Mouse (Mus musculus) kidney, postnatal 10 days (tissue): Measurements from ENCODE around the gene H2-Q7.
"Not testable (repeated sequence)": the region's sequence is repeated elsewhere in the genome, so short reads cannot be mapped to it uniquely, and the experiment has no call there.

ENCODE experiments used
- DNase-seq: peaks from one replicate; pipeline ENCODE4 v3.0.0; 2021; ENCODE audit warnings: mixed read lengths

The H2-Q7 gene

GRCm38 (mm10) chr17:35437386-35437936 is 1.5 kb upstream of the H2-Q7 start:
- DNase-seq, result not testable (repeated sequence)

DNA sequence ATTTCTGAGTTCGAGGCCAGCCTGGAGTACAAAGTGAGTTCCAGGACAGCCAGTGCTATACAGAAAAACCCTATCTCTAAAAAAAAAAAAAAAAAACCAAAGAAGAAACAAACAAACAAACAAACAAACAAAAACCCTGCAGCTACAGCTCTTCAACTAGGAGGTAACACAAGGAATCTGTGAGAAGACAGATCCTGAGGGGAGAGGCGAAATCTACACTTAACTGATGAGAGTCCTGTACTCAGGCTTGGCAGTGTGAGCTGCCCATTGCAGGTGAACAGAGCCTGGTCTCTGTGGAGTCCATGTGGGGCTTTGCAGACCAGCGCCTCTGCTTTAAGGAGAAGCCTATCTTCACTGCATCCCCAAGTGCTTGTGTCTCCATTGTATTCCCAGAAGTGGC is 560 bp upstream of the H2-Q7 start:
- DNase-seq, result not testable (repeated sequence)

- DNase-seq, result peak; percentile 37
Measured at GRCm38 (mm10) chr17:35439295-35439747, 366 bp downstream of the H2-Q7 start.

GRCm38 (mm10) chr17:35439925-35440645 is 1.1 kb downstream of the H2-Q7 start:
- DNase-seq, result not testable (repeated sequence)

DNA sequence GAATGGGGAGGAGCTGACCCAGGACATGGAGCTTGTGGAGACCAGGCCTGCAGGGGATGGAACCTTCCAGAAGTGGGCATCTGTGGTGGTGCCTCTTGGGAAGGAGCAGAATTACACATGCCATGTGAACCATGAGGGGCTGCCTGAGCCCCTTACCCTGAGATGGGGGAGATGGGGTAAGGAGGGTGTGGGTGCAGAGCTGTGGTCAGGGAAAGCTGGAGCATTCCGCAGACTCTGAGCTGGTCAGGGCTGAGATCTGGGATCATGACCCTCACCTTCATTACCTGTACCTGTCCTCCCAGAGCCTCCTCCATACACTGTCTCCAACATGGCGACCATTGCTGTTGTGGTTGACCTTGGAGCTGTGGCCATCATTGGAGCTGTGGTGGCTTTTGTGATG is 3.4 kb downstream of the H2-Q7 start:
- DNase-seq, result not testable (repeated sequence)

DNA sequence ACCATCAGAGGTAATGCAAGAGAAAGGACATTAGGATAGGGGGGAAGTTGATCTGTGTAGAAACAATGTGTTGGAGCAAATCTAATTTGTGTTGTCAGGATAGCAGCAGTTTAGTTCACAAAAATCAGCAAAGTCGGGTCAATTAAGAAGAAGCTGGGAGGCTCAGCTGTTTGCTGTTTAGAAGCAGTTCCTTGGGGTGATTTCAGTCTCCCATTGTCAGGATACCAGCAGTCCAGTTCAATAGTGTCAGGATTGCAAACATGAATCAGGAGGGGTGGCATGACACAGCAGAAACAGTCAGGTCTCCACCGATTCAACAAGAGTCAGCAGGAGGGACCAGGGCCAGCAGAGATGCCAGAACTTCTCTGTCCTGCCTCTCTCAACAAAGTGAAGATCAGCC is 5.6 kb downstream of the H2-Q7 start:
- not testable (repeated sequence) for DNase-seq

DNA sequence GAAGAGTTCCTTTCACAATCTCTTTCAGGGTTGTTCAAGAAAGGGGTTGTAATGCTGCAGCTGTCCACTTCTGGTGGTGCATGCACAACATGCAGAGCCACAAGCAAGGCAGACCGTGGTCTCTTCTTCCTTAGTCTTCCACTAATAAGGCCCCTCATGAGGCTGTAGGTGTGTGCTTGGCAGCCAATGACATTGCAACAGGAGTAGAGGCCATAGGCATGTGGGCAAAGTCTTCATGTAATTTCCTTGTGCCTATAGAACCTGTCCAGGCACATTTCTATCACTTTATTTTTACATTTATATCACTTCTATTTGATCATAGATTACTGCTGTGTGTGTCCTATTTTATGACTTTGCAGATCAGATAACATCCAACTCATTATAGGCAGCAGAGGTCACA is 19.3 kb downstream of the H2-Q7 start:
- DNase-seq, result not testable (repeated sequence)

DNA sequence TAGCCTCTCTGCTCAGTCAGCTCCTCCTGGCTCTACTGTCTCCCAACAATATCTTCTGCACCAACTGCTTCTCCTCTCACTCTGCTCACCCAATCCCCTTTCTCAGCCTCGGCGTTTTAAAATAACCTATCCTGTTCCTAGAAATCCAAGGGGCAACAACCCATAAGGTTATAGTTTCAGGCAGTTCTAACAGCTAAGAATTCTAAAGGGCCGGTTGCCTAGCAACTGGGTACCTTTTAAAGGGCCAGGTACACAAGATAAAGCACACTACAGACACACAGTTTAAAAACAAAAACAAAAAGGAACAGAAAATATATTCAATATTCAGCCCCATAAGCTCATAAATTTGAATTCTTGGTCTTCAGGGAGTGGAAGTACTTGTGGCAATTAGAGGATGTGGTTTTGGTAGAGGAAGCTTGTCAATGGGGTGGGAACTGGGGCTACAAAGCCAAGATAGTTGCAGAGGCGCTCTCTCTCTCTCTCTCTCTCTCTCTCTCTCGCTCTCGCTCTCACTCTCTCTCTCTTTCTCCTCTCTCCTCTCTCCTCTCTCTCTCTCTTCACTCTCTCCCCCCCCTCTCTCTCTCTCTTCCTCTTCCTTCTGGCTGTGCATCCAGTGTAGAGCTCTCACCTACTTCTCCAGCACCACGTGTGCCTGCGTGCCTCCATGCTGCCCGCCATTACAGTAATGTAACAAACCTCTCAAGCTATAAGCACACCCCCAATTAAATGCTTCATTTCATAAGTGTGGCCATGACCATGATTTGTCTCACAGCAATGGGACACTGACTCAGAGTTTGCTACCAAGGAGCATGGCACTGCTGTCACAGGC is 21.8 kb downstream of the H2-Q7 start:
- not testable (repeated sequence) for DNase-seq

- DNase-seq, result peak; percentile 40
Measured at GRCm38 (mm10) chr17:35465651-35466050, 26.7 kb downstream of the H2-Q7 start.

DNA sequence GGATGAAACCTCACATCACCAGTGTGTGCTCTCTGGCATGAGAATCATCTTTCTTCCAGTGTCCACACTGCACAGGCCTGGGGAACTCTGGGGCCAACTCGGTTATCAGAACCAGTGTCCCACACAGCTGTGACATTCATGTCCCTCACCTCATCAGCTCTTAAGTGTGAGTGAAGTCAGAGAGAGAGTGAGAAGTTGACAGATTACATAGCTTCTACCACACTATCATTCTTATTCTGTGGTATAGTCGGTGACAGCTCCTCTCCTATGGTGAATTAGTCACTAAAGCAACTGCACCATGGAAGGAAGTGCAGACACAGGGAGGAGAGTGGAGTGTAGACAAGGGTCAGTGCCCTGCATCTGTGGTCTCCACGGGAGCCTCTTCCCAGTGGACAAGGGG is 30.0 kb downstream of the H2-Q7 start:
- not testable (repeated sequence) for DNase-seq

DNA sequence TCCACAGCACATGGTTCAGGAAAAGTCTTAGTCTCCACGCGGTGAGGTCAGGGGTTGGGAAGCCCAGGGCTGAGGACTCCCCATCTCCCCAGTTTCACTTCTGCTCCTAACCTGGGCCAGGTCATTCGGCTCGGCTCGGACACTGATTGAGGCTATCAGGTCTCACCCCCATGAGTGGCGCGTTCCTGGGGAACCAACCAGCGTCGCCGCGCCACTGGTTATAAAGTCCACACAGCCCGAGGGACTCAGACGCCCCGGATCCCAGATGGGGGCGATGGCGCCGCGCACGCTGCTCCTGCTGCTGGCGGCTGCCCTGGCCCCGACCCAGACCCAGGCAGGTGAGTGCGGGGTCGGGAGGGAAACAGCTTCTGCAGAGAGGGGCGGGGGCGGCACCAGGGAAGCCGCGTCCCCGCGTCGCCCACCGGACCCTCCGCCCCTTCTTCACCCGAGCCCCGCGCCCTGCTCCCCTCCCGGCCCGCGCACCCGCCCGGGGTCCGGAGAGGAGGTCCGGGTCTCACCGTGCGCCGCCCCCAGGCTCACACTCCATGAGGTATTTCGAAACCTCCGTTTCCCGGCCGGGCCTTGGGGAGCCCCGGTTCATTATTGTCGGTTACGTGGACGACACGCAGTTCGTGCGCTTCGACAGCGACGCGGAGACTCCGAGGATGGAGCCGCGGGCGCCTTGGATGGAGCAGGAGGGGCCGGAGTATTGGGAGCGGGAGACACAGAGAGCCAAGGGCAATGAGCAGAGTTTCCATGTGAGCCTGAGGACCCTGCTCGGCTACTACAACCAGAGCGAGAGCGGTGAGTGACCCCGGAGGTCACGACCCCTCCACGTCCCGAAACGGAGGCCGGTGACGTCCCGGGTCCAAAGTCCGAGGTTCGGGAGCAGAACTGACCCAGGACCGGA is 31.1 kb downstream of the H2-Q7 start, which contains the start of gene H2-Q10:
Gene H2-Q10 (plus strand): TSS at position 248 of the 910 bp plus-strand sequence.
- peak; percentile 36 for DNase-seq

DNA sequence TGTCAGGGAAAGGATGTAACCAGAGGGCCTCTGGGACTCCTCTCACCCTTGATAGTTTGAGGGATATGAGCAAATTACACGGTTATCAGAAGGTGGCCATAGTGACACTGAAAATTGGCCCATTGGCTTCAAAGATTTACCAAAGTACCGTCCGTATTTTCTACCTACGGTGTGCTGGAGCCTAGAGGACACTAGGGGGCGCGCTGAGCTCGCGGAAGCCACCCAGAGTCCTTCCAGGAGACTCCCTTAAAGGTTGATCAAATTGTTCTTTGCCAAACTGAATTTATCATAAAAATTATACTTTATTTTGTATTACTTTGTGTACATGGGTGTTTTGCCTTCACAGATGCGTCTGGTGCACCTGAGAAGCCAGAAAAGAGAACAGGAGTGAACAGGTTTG is 45.1 kb downstream of the H2-Q7 start:
- peak; percentile 79 for DNase-seq

- no peak for DNase-seq
Measured at GRCm38 (mm10) chr17:35485702-35486101, 46.7 kb downstream of the H2-Q7 start.

- DNase-seq, result no peak
Measured at GRCm38 (mm10) chr17:35486726-35487125, 47.8 kb downstream of the H2-Q7 start.

DNA sequence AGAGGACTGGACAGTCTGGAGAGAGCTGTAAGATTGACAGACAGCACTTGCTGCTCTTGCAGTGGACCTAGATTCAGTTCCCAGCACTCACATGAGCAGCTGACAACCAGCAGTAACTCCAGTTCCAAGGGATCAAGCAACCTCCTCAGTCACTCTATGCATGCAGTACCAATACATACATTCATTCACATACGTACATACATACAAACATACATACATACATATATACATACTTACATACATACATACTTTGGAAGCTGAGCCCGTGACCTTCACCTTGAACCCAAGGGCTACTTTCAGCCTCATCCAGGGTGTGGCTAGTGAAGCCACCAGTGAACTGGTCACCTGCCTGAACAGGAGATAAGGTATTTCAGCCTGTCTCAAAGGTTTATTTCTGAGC is 49.1 kb downstream of the H2-Q7 start:
- no peak for DNase-seq

DNA sequence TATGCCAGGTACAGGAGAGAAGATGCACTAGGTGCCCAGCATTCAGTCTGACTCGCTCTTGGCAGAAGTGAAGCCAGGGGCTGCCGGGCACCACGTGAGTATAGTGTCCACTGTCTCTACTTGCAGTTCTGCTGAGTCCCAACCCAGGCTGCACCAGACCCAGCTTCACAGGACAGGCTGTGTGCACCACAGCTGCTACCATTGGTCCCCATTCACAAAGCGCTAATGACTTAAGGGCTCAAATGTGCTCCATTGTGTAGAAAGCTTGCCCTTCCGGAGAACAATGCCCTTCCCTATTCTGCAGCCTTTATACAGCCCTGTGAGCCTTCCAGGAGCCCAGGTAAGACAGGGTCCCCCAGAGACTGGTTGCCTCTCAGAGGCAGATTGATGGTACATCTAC is 51.4 kb downstream of the H2-Q7 start:
- no peak for DNase-seq
